Mouse (Mus musculus): Measurements from ENCODE around the gene Gadd45a.
"Not testable (repeated sequence)": the region's sequence is repeated elsewhere in the genome, so short reads cannot be mapped to it uniquely, and the experiment has no call there.

The Gadd45a gene

GRCm38 (mm10) chr6:67034331-67035130 lies 2.7 kb downstream of the Gadd45a start:
- Histone ChIP-seq H3K36me3 (ENCODE audit: control insufficient read depth, insufficient read depth, low read length, poor library complexity, severe bottlenecking) (no peaks in the 10 kb centered on the region), H3K27me3 (ENCODE audit: control insufficient read depth, insufficient read depth, low read length, poor library complexity, severe bottlenecking) (no peaks in the 10 kb centered on the region)
- DNase-seq (ENCODE audit: low read depth, low spot score), result no peak

GRCm38 (mm10) chr6:67033604-67034003 lies 3.7 kb downstream of the Gadd45a start:
- DNase-seq (ENCODE audit: low read depth, low spot score), result no peak
- H3K27me3 ChIP-seq (ENCODE audit: control insufficient read depth, insufficient read depth, low read length, poor library complexity, severe bottlenecking), result no peaks in the 10 kb centered on the region

GRCm38 (mm10) chr6:67032972-67033371 lies 4.3 kb downstream of the Gadd45a start:
- DNase-seq (ENCODE audit: low read depth, low spot score); H3K36me3 ChIP-seq (ENCODE audit: control insufficient read depth, insufficient read depth, low read length, poor library complexity, severe bottlenecking); H3K27me3 ChIP-seq (ENCODE audit: control insufficient read depth, insufficient read depth, low read length, poor library complexity, severe bottlenecking): not testable (repeated sequence)

More at GRCm38 (mm10) chr6:67033604-67034003, 3.7 kb downstream of the Gadd45a start:
- H3K36me3 ChIP-seq (ENCODE audit: control insufficient read depth, insufficient read depth, low read length, poor library complexity, severe bottlenecking), result no peaks in the 10 kb centered on the region

- H3K36me3 ChIP-seq (ENCODE audit: control insufficient read depth, insufficient read depth, low read length, poor library complexity, severe bottlenecking); DNase-seq (ENCODE audit: low read depth, low spot score); H3K27me3 ChIP-seq (ENCODE audit: control insufficient read depth, insufficient read depth, low read length, poor library complexity, severe bottlenecking): not testable (repeated sequence)
These were observed 4.7 kb downstream of the Gadd45a start for GRCm38 (mm10) chr6:67032551-67032950.

GRCm38 (mm10) chr6:67030846-67031245 lies 6.4 kb downstream of the Gadd45a start:
- Histone ChIP-seq H3K36me3 (ENCODE audit: control insufficient read depth, insufficient read depth, low read length, poor library complexity, severe bottlenecking) (no peaks in the 10 kb centered on the region), H3K27me3 (ENCODE audit: control insufficient read depth, insufficient read depth, low read length, poor library complexity, severe bottlenecking) (no peaks in the 10 kb centered on the region)
- no peak for DNase-seq (ENCODE audit: low read depth, low spot score)

- Histone ChIP-seq H3K27me3 (ENCODE audit: control insufficient read depth, insufficient read depth, low read length, poor library complexity, severe bottlenecking) (no peaks in the 10 kb centered on the region), H3K36me3 (ENCODE audit: control insufficient read depth, insufficient read depth, low read length, poor library complexity, severe bottlenecking) (no peaks in the 10 kb centered on the region)
- DNase-seq (ENCODE audit: low read depth, low spot score), result no peak
These were observed 6.8 kb downstream of the Gadd45a start for GRCm38 (mm10) chr6:67030416-67030815.

- no peaks in the 10 kb centered on the region for H3K36me3 ChIP-seq (ENCODE audit: control insufficient read depth, insufficient read depth, low read length, poor library complexity, severe bottlenecking)
- DNase-seq (ENCODE audit: low read depth, low spot score), result no peak
- no peaks in the 10 kb centered on the region for H3K27me3 ChIP-seq (ENCODE audit: control insufficient read depth, insufficient read depth, low read length, poor library complexity, severe bottlenecking)
These were observed 7.3 kb downstream of the Gadd45a start for GRCm38 (mm10) chr6:67029987-67030386.

- DNase-seq (ENCODE audit: low read depth, low spot score), result no peak
- H3K27me3 ChIP-seq (ENCODE audit: control insufficient read depth, insufficient read depth, low read length, poor library complexity, severe bottlenecking), result no peaks in the 10 kb centered on the region
- H3K36me3 ChIP-seq (ENCODE audit: control insufficient read depth, insufficient read depth, low read length, poor library complexity, severe bottlenecking), result no peaks in the 10 kb centered on the region
These were observed 7.8 kb downstream of the Gadd45a start for GRCm38 (mm10) chr6:67029312-67029950.

- Histone ChIP-seq H3K36me3 (ENCODE audit: control insufficient read depth, insufficient read depth, low read length, poor library complexity, severe bottlenecking) (no peaks in the 10 kb centered on the region), H3K27me3 (ENCODE audit: control insufficient read depth, insufficient read depth, low read length, poor library complexity, severe bottlenecking) (no peaks in the 10 kb centered on the region)
- DNase-seq (ENCODE audit: low read depth, low spot score), result no peak
These were observed 9.7 kb downstream of the Gadd45a start for GRCm38 (mm10) chr6:67027438-67028142.

GRCm38 (mm10) chr6:67026661-67027060 lies 10.6 kb downstream of the Gadd45a start:
- no peaks in the 10 kb centered on the region for H3K27me3 ChIP-seq (ENCODE audit: control insufficient read depth, insufficient read depth, low read length, poor library complexity, severe bottlenecking)
- H3K36me3 ChIP-seq (ENCODE audit: control insufficient read depth, insufficient read depth, low read length, poor library complexity, severe bottlenecking), result no peaks in the 10 kb centered on the region
- no peak for DNase-seq (ENCODE audit: low read depth, low spot score)

GRCm38 (mm10) chr6:67023729-67024128 lies 13.5 kb downstream of the Gadd45a start:
- Histone ChIP-seq H3K27me3 (ENCODE audit: control insufficient read depth, insufficient read depth, low read length, poor library complexity, severe bottlenecking) (no peaks in the 10 kb centered on the region), H3K36me3 (ENCODE audit: control insufficient read depth, insufficient read depth, low read length, poor library complexity, severe bottlenecking) (no peaks in the 10 kb centered on the region)
- no peak for DNase-seq (ENCODE audit: low read depth, low spot score)

GRCm38 (mm10) chr6:67021308-67021707 lies 15.9 kb downstream of the Gadd45a start:
- Histone ChIP-seq H3K36me3 (ENCODE audit: control insufficient read depth, insufficient read depth, low read length, poor library complexity, severe bottlenecking) (no peaks in the 10 kb centered on the region), H3K27me3 (ENCODE audit: control insufficient read depth, insufficient read depth, low read length, poor library complexity, severe bottlenecking) (no peaks in the 10 kb centered on the region)
- no peak for DNase-seq (ENCODE audit: low read depth, low spot score)

GRCm38 (mm10) chr6:67019001-67019400 lies 18.3 kb downstream of the Gadd45a start:
- H3K36me3 ChIP-seq (ENCODE audit: control insufficient read depth, insufficient read depth, low read length, poor library complexity, severe bottlenecking); DNase-seq (ENCODE audit: low read depth, low spot score); H3K27me3 ChIP-seq (ENCODE audit: control insufficient read depth, insufficient read depth, low read length, poor library complexity, severe bottlenecking): not testable (repeated sequence)

- Histone ChIP-seq H3K36me3 (ENCODE audit: control insufficient read depth, insufficient read depth, low read length, poor library complexity, severe bottlenecking) (no peaks in the 10 kb centered on the region), H3K27me3 (ENCODE audit: control insufficient read depth, insufficient read depth, low read length, poor library complexity, severe bottlenecking) (no peaks in the 10 kb centered on the region)
- no peak for DNase-seq (ENCODE audit: low read depth, low spot score)
These were observed 18.9 kb downstream of the Gadd45a start for GRCm38 (mm10) chr6:67018365-67018764.

GRCm38 (mm10) chr6:67016520-67017111 lies 20.6 kb downstream of the Gadd45a start:
- H3K36me3 ChIP-seq (ENCODE audit: control insufficient read depth, insufficient read depth, low read length, poor library complexity, severe bottlenecking), result no peaks in the 10 kb centered on the region
- H3K27me3 ChIP-seq (ENCODE audit: control insufficient read depth, insufficient read depth, low read length, poor library complexity, severe bottlenecking), result no peaks in the 10 kb centered on the region
- no peak for DNase-seq (ENCODE audit: low read depth, low spot score)

All from splenic B cell, adult 2 months (primary cell).